Mouse (Mus musculus) frontal cortex, postnatal 36 days (tissue): ENCODE measurements at regions not wholly inside any gene's neighbourhood (a gene's known extent, or its start where the extent isn't known, plus 50 kb on each side); places are given as distances from the start of the nearest gene placed in this dataset.

Experiments
- DNase-seq, 2 experiments: peaks; one replicate each; pipeline ENCODE4 v3.0.0; 2022; ENCODE audit warnings: low spot score in 2 of 2

DNA sequence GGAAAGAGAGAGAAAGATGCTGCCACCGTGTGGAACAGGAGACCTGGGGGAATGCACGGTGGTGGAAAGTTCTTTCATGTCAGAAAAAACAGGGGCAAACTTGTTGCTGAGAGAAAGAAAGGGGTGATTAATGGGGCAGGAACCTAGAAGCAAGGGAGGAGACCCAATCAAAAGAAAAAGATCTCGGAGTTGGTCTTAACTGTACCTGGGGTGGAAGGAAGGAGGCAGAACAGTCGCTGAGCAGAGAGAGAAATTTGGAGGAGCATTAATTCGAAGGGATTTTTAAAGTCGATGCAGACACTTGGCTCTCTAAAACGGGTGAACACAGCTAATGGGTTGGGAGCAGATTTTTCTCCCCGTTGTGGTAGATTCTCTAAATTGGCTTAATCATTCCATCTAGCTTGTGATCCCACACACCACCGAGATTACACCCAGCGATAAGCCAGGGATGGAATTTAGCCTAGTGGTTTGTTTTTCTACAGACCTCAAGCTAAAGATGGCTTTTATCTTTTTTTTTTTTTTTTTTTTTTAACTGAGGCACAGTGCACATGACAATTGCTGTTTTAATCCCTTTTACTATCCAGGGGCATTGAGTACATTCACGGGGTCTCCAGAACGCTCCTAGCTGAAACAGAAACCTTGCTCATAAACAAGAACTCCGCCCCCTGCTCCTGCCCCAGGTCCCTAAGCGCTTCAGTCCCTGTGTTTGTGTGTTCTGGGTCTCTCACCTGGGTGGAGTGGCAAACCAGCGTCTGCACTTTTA lies 73.1 kb upstream of the Cpm start:
- no peak for DNase-seq

DNA sequence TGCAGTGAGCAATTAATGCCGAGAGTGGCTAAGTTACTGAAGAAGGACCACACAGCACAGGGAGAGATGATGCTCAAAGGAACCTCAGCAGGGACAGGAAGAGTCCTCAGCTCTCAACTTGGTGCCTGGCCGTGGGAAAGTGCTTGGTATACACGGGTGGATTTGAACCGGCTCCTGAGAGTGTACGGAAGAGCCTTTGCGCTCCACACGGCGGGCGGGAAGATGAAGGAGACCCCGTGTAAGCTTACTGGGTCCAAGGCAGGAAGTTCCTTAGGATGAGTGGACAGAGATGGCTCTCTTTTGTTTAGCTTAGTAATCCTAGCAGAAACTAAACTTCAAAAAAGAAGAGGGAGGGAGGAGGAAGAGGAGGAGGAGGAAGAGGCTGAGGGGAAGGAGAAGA lies 73.8 kb upstream of the Cpm start:
- no peak for DNase-seq

DNA sequence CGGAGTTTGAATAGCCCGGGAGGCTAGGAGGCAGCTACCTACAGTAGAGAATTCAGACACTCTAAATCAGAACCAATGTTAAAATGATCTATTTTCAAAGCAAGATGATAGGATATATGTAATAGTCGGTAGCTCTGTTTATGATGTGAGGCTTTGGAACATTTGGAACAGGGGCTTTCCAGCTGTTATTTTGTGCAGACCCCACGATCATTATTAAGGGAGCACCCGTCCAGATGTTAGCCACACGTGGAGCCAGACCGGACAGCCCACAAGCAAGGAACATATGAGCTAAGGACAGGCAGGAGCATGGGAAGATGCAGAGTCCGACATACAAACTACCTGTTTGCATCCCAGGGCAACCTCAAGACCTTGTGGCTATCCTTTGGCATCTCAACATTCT lies 74.3 kb upstream of the Cpm start:
- no peak for DNase-seq

DNA sequence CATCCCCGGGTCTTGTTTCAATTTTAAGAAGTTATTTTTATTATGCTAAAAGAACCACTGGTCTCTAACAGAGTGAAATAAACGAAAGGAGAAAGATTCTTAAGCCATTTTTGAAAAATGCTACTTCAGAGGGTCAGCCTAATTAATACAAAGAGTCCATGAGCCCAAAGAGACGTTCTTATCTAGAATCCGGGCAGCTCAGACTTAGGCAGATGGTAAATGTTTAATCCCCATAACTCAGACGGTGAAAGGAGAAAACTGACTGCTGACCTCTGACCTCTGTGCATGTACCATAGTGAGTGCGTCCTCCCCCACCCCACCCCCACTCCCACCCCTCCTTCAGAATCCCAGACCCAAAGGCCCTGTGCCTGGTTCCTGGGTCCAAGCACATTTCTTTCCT lies 74.8 kb upstream of the Cpm start:
- no peak for DNase-seq

DNA sequence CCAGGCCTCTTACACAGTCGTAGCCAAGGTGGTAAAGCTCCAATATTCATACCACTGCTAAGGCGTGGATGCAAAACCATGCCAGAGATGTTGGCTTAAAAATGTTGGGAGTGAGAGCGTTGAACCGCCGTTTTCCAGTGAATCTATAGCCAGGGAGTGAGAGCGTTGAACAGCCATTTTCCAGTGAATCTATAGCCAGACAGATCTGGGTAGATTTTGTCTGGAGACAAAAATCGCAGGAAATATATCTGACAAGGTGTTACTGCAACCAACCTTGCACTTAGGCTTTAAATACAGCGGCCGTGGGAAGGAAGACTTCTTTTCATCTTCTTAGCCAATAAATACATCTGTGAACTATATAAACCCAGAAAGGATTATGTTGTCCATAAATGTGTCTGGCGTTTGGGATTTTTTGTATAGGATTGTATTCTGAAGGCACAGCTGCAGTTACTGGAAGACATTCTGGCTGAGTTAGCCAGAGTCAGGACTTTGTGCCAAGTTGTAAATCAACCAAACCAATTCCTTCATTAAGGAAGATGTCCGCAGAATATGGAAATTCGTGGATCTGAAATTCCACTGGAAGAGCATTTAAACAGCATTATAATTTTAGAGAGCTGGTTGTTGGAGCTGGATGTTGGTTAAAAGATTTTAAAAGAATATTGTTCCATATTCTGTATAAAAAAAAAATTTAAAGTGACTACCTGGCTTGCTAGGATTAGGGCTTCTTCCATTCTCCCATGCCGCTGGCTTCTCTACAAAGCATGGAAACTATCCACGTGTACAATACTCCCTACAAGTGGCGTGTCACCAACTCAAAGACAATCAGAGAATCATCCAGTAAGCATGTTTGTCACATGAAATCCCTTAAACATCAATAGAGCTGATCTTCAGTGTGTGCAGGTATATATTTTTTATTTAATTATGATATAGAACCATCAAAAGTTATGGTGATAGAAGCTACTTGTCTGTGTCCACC lies 75.8 kb upstream of the Cpm start:
- no peak for DNase-seq

DNA sequence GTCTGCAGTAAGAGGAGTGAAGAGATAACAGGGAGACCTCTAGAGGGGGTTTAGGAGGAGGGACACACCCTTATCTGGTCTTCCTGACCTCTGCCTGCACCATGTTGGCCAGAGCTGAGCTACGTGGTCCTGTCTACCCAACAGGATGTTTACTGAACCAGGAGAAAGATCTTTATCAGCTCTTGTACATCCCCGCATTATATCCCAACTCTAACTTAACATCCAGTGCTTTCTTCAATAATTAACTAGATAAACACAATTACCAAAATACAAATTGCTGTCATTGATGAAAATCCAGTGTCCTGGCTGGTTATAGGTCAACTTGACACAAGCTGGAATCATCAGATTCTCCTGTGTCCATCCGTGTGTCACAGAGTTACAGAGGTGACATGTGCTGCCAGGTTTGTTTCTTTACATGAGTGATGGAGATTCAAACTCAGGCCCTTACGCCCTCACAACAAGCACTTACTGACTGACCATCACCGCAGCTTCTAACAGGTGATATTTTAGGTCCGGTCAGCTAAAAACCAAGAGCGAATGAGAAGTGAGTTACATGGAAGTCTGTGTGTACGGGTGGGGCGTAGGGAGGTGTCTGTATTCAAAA lies 77.1 kb upstream of the Cpm start:
- no peak for DNase-seq

DNA sequence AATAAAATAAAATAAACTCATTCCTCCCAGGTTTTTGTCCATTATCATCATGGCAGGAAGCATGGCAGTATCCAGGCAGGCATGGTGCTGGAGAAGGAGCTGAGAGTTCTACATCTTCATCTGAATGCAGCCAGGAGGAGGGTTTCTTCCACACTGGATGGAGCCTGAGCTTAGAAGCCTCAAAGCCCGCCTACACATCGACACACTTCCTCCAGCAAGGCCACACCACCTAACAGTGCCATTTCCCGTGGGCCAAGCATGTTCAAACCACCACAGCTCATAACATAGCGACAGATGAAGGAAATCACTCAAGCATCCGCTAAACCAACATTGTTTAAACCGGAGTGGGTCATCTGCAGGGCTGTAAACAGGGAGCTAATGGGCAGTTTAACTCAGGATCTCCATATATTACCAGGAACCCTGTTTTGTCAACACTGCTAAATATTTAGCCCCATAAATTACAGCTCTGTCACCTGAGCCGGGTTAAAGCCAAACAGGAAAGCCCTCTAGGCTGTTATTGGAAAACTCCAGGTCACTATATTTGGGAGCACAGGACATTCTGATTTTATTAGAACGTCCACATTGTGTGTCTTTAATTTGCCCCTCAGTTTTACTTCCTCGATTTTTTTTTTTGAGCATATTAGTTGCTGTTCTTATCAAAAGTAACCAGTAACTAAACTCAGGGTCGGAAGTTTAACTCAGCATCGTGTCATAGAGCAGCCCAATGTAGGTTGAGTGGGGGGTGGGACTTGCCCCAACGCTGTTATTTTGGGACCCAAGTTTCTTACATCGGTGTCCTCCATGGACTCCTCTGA lies 77.9 kb upstream of the Cpm start:
- DNase-seq, result no peak

DNA sequence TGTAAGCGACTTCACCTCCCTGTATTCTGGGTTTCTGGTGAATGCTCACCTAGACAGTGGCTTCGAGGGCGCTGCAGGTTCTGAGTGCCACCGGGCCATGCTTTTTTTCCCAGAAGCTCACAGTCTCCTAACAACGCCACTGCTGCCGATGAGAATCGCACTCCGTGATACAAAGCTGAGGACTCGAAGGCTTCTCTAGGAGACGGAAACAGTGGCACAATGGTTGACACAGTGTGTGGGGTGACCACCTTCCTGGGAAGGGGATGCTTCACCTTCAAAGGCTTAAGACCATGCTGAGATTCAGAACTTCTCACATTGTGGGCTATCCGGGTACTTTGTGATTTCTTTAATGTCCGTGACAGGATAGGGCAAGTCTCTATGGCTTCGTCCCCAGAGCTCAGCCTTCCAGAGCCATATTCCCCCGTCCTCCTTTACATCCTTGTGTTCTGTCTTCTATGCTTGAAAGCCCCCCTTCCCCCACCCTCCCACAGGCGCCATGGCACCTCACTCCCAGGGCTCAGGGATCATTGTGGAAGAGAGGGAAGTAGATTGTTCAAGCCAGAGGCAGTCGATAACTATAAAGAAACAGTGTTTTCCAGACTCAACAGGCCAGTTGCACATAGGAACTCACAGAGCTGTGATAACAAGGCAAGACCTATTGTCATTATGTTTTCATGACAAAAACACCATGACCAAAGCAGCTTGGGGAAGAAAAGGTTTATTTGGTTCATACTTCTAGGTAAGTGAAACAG lies 79.3 kb upstream of the Cpm start:
- DNase-seq, result no peak

DNA sequence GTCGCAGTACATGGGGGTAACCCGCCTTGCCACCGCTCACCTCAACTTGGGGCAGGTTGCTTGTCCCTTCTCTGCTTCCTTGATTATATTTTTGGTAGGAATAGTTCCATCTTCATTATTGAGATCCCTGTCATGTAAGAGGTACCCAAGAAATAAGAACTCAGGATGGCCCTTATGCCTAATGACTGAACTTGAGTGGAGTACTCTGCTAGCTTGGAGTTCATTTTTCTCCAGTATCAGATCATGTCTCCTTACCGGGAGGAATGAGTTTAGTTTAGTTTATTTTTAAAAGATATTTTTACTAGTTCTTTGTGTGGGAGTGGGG lies 79.8 kb upstream of the Cpm start:
- DNase-seq, result no peak

DNA sequence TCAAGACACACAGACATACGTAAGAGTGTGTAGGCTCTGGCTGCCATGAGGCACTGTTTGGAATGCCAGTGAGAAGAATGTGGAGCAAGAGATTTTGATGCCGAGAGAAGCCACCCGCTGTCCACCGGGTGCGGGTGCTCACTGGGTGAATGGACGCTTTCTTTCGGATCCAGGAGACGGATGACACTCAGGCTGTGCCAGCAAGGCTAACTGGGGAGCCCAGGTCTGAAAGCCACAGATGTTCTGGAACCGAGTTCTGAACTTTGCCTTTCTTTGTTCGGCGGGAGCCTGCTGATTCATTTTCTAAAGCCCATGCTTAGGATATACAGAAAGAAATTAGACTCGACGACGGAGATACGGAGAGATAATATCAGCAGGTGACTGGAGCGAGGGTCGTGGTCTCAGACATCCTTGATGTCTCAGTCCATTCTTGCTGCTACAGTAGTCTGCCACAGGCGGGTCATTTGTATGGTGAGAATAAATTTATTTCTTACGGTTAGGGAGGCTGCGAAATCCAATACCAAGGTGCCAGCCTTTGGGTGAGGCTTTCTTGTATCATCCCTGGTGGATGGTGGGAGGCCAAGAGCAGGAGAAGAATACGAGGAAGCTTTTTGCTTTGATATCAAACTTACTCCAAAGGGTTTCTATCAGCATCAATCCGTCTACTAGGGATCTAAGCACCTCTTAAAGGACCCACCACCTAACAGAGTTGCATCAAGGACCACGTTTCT lies 80.4 kb upstream of the Cpm start:
- no peak for DNase-seq

DNA sequence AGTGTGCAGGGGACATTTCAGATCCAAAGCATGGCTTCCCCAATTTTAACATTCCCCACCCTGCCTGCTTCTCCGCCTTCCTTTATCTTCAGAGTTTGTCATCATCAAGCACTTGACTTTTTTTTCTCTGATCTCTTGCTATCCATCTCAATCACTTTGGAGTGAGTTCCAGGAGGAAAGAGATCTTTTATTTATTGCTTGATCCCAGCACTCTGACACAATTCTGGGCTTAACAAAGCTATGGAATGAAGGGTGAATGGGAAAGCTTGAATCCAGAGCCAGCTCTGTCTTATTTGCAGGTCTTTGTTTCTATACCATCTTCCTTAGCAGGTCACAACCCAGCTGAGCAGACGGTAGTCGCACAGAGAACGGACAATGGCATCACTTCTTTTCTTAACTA lies 81.0 kb upstream of the Cpm start:
- DNase-seq, result no peak

DNA sequence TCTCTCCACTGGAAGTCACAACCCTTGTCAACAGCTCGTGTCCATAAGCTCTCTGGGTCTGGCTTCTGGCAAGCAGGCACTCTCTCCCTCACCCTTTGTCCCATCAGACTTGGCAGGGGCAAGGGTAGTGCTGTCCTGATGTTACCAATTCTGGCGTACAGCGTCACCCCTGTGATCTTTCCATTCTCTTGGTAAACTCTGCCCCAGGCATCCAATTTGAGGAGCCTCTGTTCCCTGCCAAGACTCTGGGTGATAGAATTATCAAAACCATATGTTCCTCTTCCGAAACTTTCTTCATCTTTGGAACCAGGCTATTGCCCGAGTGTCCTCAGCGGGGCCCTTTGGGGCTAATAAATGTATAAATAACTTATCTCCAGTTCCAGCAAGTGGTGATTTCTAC lies 82.0 kb upstream of the Cpm start:
- DNase-seq, result no peak

DNA sequence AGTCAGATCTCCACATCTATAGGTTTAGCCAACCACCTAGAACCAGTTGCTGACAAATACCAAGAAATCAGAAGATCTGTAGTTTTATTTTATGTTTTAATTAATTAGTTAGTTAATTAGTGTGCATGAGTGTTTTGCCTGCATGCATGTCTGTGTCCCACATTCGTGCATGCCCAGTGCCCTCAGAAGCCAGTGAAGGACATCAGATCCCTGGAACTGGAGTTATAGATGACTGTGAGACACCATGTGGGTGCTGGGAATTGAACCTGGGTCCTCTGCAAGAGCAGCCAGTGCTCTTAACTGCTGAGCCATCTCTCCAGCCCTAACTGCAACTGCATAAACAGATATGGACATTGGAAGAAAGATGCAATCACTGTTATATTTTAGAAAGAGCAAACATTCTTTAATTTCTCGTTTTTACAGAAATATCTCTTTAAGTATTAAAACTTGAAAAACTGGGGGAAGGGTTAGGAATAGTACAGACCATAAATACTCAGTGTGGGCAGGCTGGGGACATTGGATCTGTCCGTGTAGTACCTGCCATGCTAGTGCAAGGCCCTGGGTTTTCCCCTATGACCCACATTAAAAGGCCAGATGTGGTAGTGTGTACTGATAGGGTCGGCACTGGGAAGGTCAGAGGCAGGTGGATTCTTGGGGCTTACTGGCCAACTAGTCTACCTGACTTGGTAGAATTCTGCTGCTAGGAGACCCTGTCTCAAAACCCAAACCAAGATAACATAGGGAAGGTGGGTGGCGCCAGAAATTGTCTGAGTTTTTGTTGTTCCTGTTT lies 83.3 kb upstream of the Cpm start:
- no peak for DNase-seq

DNA sequence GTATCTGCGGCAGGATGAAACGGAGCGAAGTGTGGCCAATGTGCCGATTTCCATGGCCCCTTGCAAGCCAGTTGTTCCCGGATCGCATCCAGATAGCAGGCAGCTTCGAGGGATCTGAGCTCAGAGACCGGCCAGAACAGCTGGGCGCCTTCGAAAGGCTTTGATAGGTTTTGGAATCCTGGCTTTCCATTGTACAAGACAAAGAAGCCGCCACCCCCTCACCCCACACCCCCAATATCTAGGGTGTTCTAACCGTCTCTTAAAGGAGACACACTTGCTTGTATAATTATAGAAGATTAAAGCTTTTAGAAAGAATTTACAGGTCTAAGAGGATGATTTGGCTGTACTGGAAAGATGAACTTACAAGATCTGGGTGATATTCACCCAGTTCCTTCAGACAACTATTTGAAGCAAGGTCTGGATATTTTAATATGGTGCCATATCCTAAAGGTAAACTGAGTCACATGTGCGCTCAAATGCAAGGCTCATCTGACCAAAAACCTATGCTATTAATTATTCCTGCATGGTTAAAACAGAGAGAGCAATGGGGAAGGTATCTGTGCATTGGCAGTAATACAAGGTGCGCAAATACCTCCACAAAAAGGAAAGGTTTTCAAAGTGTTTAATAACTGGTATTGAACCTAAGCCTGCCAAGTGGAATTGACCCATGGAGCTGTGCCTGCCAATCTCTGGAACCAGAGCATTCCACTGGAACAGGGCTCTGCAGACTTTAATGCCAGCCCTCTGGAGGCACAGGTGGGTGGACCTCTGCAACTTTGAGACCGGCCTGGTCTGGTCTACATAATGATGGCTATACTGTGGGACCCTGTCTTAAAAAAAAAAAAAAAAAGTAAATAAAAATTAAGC lies 84.4 kb upstream of the Cpm start:
- no peak for DNase-seq

DNA sequence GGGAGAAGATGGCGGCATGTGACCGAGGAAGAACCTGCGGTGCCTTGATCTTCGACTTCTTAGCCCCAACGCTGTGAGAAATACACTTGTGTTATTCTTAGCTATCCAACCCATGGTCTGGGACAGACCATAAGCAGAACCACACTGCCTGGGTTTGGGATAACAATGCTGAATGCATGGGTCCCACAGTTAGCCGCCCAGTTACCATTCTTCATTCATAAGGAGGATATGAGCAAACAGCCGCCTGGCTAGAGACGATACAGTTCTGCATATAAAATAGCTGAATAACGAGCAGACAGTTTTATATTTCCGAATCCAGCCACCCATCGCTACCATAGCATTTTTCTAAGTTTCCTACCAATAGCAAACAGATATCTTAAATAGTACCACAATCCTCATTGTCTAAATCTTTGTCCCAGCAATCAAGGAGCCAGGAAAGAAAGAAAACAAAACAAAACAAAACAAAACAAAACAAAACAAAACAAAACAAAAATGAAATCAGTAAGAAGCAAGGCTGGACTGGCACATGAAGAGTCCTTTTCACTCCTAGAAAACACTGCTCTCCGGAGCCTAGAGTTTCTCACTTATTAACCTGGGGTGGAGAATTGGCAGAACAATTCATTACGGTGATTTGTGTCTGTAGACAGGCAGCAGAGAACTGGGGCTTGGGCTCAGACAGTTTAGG lies 85.2 kb upstream of the Cpm start:
- DNase-seq, result no peak

DNA sequence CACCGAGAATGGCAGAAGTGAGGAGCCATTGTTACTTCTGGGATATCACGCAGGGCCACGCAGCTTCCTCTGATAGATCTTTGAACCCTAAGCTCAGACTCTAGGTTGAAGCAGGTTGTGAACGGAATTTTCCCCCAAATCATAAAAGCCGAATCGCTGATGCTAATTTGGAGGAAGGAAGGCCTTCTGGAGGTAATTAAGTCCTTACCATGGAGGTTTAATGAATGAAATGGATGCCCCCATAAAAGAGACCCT lies 85.7 kb upstream of the Cpm start:
- DNase-seq, result no peak

DNA sequence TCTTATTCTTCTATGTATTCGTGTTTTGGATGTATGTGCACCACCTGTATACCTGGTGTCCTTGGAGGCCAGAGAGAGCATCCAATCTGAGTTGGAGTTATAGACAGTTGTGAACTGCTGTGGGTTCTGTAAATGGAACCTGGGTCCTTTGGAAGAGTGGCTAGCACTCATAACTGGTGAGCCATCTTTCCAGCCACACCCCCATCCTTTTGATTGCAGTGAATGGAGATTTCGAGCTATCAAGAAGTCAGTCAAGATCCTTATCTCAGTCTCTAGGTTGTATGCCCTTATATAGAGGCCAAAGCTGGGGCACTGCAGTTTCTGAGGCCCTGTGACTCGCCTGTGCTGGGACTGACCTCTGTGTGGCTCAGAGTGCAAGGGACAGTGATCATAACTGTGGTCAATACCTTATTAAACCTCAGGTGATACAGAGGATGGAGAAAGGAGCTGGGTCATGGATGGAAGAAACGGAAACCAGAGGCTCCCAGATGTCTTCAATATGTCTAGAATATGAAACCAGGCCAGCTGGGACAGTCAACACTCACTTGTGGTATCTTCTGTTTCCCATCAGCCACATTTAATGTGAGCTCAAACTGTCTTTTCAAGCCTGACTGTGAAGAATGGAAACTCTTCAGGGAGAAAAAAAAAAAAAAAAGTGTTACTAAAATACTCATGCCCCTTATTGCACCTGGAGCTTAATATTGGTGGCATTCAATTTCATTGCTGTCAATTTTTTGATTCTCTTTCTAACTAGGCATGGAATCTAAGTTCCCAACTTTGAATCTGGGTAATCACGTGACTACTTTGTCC lies 86.2 kb upstream of the Cpm start:
- no peak for DNase-seq

DNA sequence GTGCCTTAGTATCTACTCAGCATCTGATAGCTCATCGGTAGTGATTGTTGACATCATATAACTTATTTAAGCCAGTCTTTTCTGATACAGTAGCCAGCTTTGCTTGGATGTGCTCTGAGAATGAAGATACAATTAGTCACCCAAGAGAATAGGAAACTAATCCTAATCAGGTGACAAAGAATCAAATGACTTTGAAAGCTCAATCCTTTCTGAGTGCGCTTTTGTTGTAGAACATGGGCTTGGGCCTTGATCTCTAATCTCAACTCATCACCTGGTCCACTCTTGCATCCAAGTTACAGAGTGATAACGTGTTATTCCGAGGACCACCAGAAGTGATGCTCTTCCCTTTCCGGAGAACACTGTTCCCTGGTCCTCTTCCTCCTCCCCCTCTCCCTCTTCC lies 86.9 kb upstream of the Cpm start:
- DNase-seq, result no peak
